Mouse (Mus musculus): Measurements from ENCODE around the gene Flrt3. TPM values are rescaled to one million over a fixed set of nuclear protein-coding genes. Genes with fewer than 3 reads are reported as not detected.

The Flrt3 gene
- total and polyA plus RNA-seq, 3 experiments = not detected

- in situ Hi-C loops (cut with MboI; ENCODE audit: low pct_ligation_motif_present, low pct_unique_long_range_greater_than_20kb, low sequenced_read_pairs) (no loop called here), dilution Hi-C loops (cut with MboI; ENCODE audit: extremely low pct_ligation_motif_present, extremely low pct_unique_long_range_greater_than_20kb, low sequenced_read_pairs) (no loop called here)
- DNase-seq (ENCODE audit: extremely low read depth) = no peak
- Histone ChIP-seq H3K27me3 (replicated peaks) (no peaks in the 10 kb centered on the region), H3K4me1 (ENCODE audit: control insufficient read depth in 1 of 2, insufficient read depth in 2 of 2) (no peaks in the 10 kb centered on the region), H3K9ac (ENCODE audit: insufficient read depth, low read depth) (no peak overlapping the region), H3K27ac (ENCODE audit: insufficient read depth, low read depth) (no peak overlapping the region), H3K4me2 (ENCODE audit: insufficient read depth, low read depth, poor library complexity, severe bottlenecking) (no peak overlapping the region), H3K36me3 (replicated peaks in 1 of 2; ENCODE audit: control insufficient read depth in 1 of 2, insufficient read depth in 1 of 2, low read length in 1 of 2) (no peaks in the 10 kb centered on the region), H3K79me2 (replicated peaks; ENCODE audit: control insufficient read depth, extremely low read depth, insufficient read depth, poor library complexity, severe bottlenecking) (no peaks in the 10 kb centered on the region), H3K4me3 (replicated peaks in 1 of 3; ENCODE audit: low read depth in 2 of 3, low read length in 2 of 3, poor library complexity in 1 of 3) (no peak overlapping the region), H3K9me3 (replicated peaks; ENCODE audit: low read length) (peaks cover 50% of the 10 kb centered on the region)
- no peak for TF ChIP-seq MYC (IDR thresholded peaks at IDR 0.05; ENCODE audit: low read depth, low read length)
- no peak for TF ChIP-seq ZNF384 (IDR thresholded peaks at IDR 0.05; ENCODE audit: low read depth, low read length)
- no peak for TF ChIP-seq USF2 (conservative IDR thresholded peaks at IDR 0.05; ENCODE audit: low read depth, low read length)
- TF ChIP-seq BHLHE40 (IDR thresholded peaks at IDR 0.05; ENCODE audit: low read depth, low read length) = no peak
- TF ChIP-seq CHD2 (IDR thresholded peaks at IDR 0.05; ENCODE audit: low read length) = no peak
Measured at GRCm38 (mm10) chr2:140669081-140669480, 2.2 kb downstream of the Flrt3 start.

GRCm38 (mm10) chr2:140668311-140668710 is 3.0 kb downstream of the Flrt3 start:
- Histone ChIP-seq H3K4me2 (ENCODE audit: insufficient read depth, low read depth, poor library complexity, severe bottlenecking) (no peak overlapping the region), H3K4me3 (replicated peaks in 1 of 3; ENCODE audit: low read depth in 2 of 3, low read length in 2 of 3, poor library complexity in 1 of 3) (no peak overlapping the region), H3K4me1 (ENCODE audit: control insufficient read depth in 1 of 2, insufficient read depth in 2 of 2) (no peaks in the 10 kb centered on the region), H3K36me3 (replicated peaks in 1 of 2; ENCODE audit: control insufficient read depth in 1 of 2, insufficient read depth in 1 of 2, low read length in 1 of 2) (no peaks in the 10 kb centered on the region), H3K27me3 (replicated peaks) (no peaks in the 10 kb centered on the region), H3K9ac (ENCODE audit: insufficient read depth, low read depth) (no peak overlapping the region), H3K27ac (ENCODE audit: insufficient read depth, low read depth) (no peak overlapping the region), H3K9me3 (replicated peaks; ENCODE audit: low read length) (peaks cover 51% of the 10 kb centered on the region), H3K79me2 (replicated peaks; ENCODE audit: control insufficient read depth, extremely low read depth, insufficient read depth, poor library complexity, severe bottlenecking) (no peaks in the 10 kb centered on the region)
- no peak for DNase-seq (ENCODE audit: extremely low read depth)
- in situ Hi-C loops (cut with MboI; ENCODE audit: low pct_ligation_motif_present, low pct_unique_long_range_greater_than_20kb, low sequenced_read_pairs) (no loop called here), dilution Hi-C loops (cut with MboI; ENCODE audit: extremely low pct_ligation_motif_present, extremely low pct_unique_long_range_greater_than_20kb, low sequenced_read_pairs) (no loop called here)
- TF ChIP-seq CTCF (conservative IDR thresholded peaks at IDR 0.05 in 1 of 2, IDR thresholded peaks at IDR 0.05 in 1 of 2; ENCODE audit: low read depth in 2 of 2, low read length in 2 of 2) (no peak), PAX5 (IDR thresholded peaks at IDR 0.05; ENCODE audit: low read length) (no peak), ELF1 (IDR thresholded peaks at IDR 0.05; ENCODE audit: low read depth, low read length) (no peak), ZNF384 (IDR thresholded peaks at IDR 0.05; ENCODE audit: low read depth, low read length) (no peak), ZKSCAN1 (IDR thresholded peaks at IDR 0.05; ENCODE audit: borderline replicate concordance, low read depth, low read length) (no peak), BHLHE40 (IDR thresholded peaks at IDR 0.05; ENCODE audit: low read depth, low read length) (no peak), RAD21 (IDR thresholded peaks at IDR 0.05; ENCODE audit: low read depth, low read length) (no peak), MAX (IDR thresholded peaks at IDR 0.05; ENCODE audit: low read length) (no peak), POLR2A (IDR thresholded peaks at IDR 0.05; ENCODE audit: low read depth, low read length) (no peak), GABPA (IDR thresholded peaks at IDR 0.05; ENCODE audit: insufficient replicate concordance, low read depth, low read length) (no peak), CHD1 (IDR thresholded peaks at IDR 0.05; ENCODE audit: low read depth, low read length) (no peak), USF1 (IDR thresholded peaks at IDR 0.05; ENCODE audit: low read depth, low read length) (no peak)

All from CH12.LX (cell line).